Mouse (Mus musculus) G1E (cell line): Measurements from ENCODE around the gene Neurod1. TPM values are rescaled to one million over a fixed set of nuclear protein-coding genes. Genes with fewer than 3 reads are reported as not detected.

Experiments
- ATAC-seq: 2 replicates; pipeline ENCODE4 v1.8.0; 2016; ENCODE audit warnings: mild to moderate bottlenecking; ENCODE audit not compliant: insufficient number of reproducible peaks, poor library complexity, low FRiP score, severe bottlenecking; ENCODE audit errors: extremely low read depth
- DNase-seq: peaks from one replicate; pipeline ENCODE4 v3.0.0; 2012; ENCODE audit warnings: low spot score
- H3K27me3 ChIP-seq: 2 replicates; pipeline ENCODE4 v1.6.1; 2012; ENCODE audit warnings: mild to moderate bottlenecking, low read length, inconsistent platforms; ENCODE audit not compliant: insufficient read depth
- H3K36me3 ChIP-seq: replicated peaks from 2 replicates; pipeline ENCODE3; 2012; ENCODE audit warnings: mild to moderate bottlenecking, inconsistent platforms
- H3K4me1 ChIP-seq: 2 replicates; pipeline ENCODE4 v1.6.1; 2012; ENCODE audit warnings: low read depth, low read length, inconsistent platforms, mixed read lengths; ENCODE audit not compliant: insufficient read depth
- H3K4me3 ChIP-seq: 2 replicates; pipeline ENCODE4 v1.5.1; 2012; ENCODE audit warnings: low read depth, mild to moderate bottlenecking, inconsistent platforms, low read length, moderate library complexity, mixed read lengths
- H3K9me3 ChIP-seq: replicated peaks from 2 replicates; pipeline ENCODE4 v1.6.1; 2012; ENCODE audit warnings: inconsistent platforms
- CTCF ChIP-seq: IDR thresholded peaks from 2 replicates; pipeline ENCODE4 v1.5.1; 2012; ENCODE audit warnings: low read depth, low read length, inconsistent platforms, mixed read lengths
- GATA1 ChIP-seq: IDR thresholded peaks from 2 replicates; pipeline ENCODE4 v1.6.1; 2012; ENCODE audit warnings: borderline replicate concordance, low read length, inconsistent platforms, mixed read lengths
- GATA2 ChIP-seq: IDR thresholded peaks from 2 replicates; pipeline ENCODE4 v1.6.1; 2012; ENCODE audit warnings: low read depth, low read length, inconsistent platforms, borderline replicate concordance
- POLR2AphosphoS5 ChIP-seq: IDR thresholded peaks from 2 replicates; pipeline ENCODE4 v1.6.1; 2012; ENCODE audit warnings: low read depth, low read length, inconsistent platforms; ENCODE audit not compliant: insufficient replicate concordance
- TAL1 ChIP-seq: conservative IDR thresholded peaks from 2 replicates; pipeline ENCODE4 v1.6.1; 2012; ENCODE audit warnings: low read depth, low read length, inconsistent platforms, mixed read lengths
- polyA plus RNA-seq: library from polyadenylated mRNA; stranded (reverse); fragments of >175 nt; gene quantifications from 2 replicates; pipeline ENCODE4 v1.2.3, GENCODE M21; 2012
- total RNA-seq, 2 experiments: library from RNA; stranded (forward) in 1 of 2; stranded (reverse) in 1 of 2; fragments of 200-1000 nt in 1 of 2; fragments of >200 nt in 1 of 2; fragmentation: Nextera tagmentation in 1 of 2; gene quantifications; 2 replicates each; pipeline ENCODE4 v1.2.3; 2014 to 2017

Gene Neurod1
- total and polyA plus RNA-seq, 3 experiments, result 0.11 TPM; not detected in 2

DNA sequence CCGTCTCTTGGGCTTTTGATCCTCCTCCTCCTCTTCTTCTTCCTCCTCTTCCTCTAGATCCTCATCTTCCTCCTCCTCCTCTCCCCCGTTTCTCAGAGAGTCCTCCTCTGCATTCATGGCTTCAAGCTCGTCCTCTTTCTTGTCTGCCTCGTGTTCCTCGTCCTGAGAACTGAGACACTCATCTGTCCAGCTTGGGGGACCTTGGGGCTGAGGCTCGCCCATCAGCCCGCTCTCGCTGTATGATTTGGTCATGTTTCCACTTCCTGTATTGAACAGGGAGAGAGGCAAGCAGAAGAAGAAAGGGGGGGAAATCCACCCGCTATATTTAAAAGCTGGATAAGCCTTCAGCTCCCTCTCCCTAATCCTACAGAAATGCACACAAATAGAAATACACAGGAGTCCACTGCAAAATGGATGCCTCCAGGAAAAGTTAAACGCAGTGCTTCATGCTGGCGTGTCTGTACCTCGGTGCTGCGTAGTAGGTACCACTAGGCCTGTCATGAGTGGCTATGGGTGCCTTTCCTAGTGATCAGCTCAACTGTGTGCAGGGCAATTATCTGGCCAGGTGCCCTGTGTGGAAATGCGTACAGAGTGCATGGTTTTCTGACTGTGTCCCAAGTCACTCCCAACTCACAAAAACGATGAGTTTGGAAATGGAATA lies 1.6 kb downstream of the Neurod1 start:
- H3K4me3 ChIP-seq, result no peak overlapping the region
- no peaks in the 10 kb centered on the region for H3K9me3 ChIP-seq
- no peaks in the 10 kb centered on the region for H3K36me3 ChIP-seq
- TF ChIP-seq GATA1 (no peak), TAL1 (no peak), CTCF (no peak), GATA2 (no peak), POLR2AphosphoS5 (no peak)
- DNase-seq (no peak), ATAC-seq (no peak)
- peaks cover 4% of the 10 kb centered on the region; the same call in 1 of the 2 replicates for H3K27me3 ChIP-seq
- H3K4me1 ChIP-seq, result no peaks in the 10 kb centered on the region

DNA sequence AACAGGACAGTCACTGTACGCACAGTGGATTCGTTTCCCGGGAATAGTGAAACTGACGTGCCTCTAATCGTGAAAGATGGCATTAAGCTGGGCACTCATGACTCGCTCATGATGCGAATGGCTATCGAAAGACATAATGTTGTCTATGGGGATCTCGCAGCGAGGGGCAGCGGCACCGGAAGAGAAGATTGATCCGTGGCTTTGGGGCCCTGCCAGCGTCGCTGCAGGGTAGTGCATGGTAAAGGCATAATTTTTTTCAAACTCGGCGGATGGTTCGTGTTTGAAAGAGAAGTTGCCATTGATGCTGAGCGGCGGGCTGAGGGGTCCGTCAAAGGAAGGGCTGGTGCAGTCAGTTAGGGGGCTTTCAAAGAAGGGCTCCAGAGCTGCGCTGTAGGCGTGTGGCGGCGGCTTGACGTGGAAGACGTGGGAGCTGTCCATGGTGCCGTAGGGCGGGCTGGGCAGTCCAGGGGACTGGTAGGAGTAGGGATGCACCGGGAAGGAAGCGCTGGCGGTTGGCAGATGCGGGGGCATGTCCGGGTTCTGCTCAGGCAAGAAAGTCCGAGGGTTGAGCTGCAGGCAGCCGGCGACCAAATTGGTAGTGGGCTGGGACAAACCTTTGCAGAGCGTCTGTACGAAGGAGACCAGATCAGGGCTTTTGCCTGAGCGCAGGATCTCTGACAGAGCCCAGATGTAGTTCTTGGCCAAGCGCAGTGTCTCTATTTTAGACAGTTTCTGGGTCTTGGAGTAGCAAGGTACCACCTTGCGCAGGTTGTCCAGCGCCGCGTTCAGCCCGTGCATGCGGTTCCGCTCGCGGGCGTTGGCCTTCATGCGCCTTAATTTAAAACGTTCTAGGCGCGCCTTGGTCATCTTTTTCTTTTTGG lies 2.4 kb downstream of the Neurod1 start:
- no peaks in the 10 kb centered on the region for H3K36me3 ChIP-seq
- no peak for DNase-seq
- ATAC-seq, result no peak
- no peak overlapping the region for H3K4me3 ChIP-seq
- H3K4me1 ChIP-seq, result no peaks in the 10 kb centered on the region
- no peaks in the 10 kb centered on the region for H3K9me3 ChIP-seq
- TF ChIP-seq CTCF (no peak), GATA1 (no peak), GATA2 (no peak), TAL1 (no peak), POLR2AphosphoS5 (no peak)
- peaks cover 4% of the 10 kb centered on the region; the same call in 1 of the 2 replicates for H3K27me3 ChIP-seq

DNA sequence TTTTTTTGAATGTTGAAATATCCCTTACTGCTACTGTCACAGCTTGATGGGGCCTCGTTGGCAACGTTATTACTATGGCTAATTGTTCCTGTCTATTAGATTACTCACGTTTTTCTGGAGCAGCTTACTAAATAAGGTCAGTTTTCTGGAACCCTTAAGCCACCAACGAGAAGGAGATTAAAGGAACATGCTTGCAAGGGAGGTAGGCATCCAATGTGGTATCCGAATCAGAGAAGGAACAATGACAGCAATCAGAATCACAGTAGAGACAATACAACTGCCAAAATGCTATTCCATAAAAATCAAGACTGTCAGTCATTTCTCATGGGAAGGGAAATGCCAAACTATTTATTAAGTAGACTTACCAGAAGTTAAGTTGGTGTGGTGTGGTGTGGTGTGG lies 5.1 kb downstream of the Neurod1 start:
- Histone ChIP-seq H3K4me3 (no peak overlapping the region), H3K36me3 (no peaks in the 10 kb centered on the region), H3K9me3 (no peaks in the 10 kb centered on the region), H3K27me3 (peaks cover 4% of the 10 kb centered on the region; the same call in 1 of the 2 replicates), H3K4me1 (no peaks in the 10 kb centered on the region)
- no peak for DNase-seq
- TF ChIP-seq GATA1 (no peak), POLR2AphosphoS5 (no peak), GATA2 (no peak), TAL1 (no peak)
- ATAC-seq, result no peak

DNA sequence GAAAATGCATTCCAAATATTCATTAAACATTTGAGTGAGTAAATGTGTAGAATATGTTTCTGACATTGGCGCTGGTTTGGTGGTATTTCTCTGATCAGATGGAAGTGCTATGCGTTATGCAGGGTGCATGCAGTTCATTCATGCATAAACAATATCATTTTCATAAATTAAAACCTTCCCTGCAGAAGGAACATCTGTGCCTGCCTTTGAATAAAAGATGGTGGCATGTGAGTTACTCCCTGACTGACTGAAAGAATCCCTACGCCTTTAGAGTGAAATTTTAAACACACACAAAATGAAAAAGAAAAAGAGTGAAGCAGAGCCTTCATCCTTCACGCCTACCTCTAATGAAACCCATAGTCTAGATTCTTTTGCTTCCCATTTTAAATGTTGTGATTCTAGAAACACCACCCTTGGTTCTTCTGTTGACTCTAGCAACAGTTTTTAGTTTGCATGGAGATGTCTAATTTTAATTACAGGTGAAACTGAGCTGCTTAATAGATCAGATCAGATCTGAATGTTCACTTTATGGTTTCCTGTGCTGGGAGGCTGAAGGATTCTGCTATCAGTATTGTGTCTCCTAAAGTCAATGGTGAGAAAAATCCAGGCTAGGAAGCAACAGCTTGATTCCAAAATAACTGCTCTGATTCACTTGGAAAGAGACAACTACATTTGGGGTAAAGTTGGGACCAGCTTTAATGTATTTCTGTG lies 5.7 kb downstream of the Neurod1 start:
- peaks cover 4% of the 10 kb centered on the region; the same call in 1 of the 2 replicates for H3K27me3 ChIP-seq
- no peak overlapping the region for H3K4me3 ChIP-seq
- TF ChIP-seq TAL1 (no peak), CTCF (no peak), GATA1 (no peak), POLR2AphosphoS5 (no peak), GATA2 (no peak)
- DNase-seq (no peak), ATAC-seq (no peak)
- H3K9me3 ChIP-seq, result no peaks in the 10 kb centered on the region
- H3K36me3 ChIP-seq, result no peaks in the 10 kb centered on the region
- H3K4me1 ChIP-seq, result no peaks in the 10 kb centered on the region

DNA sequence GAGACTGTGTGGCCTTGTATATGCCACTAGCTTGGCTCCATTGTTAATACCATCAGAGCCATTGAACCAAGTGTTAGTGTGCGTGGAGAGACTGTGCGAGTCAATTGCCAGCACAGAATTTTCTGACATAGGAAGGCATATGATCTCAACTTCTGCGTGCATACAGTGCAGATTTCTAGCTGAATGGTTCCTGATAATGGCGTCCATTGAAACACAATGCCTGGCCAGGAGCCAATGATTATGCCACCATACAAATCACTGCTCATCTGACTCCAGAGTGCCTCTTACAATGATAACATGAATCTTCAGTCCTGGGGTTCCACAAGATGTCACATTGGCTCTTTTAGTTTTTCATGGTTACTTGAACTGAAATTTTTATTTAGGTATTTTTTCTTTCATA lies 7.2 kb downstream of the Neurod1 start:
- peaks cover 3% of the 10 kb centered on the region; the same call in 1 of the 2 replicates for H3K27me3 ChIP-seq

DNA sequence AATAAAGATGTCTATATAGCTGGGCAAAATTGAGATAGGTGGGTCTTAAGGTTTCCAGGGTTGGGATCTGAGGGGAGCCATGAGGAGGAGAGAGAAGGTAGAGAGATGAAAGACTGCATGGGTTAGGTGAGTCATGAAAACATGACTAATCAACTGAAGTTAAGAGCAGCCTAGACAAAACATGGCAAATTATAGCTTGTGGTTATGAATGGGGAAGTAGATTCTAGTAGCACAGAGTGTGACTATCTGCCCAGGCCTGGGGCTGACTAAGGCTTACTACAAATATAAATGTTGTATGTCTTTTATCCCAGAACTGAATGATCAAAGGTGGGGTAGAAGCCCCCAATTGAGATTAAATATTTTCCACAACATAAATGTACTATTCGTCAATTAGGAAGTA lies 9.4 kb downstream of the Neurod1 start:
- no peaks in the 10 kb centered on the region for H3K4me1 ChIP-seq
- DNase-seq, result no peak
- no peaks in the 10 kb centered on the region for H3K9me3 ChIP-seq
- no peaks in the 10 kb centered on the region for H3K27me3 ChIP-seq
- H3K4me3 ChIP-seq, result no peak overlapping the region
- ATAC-seq, result peak; percentile 28
- TF ChIP-seq TAL1 (no peak), CTCF (no peak), GATA1 (no peak), GATA2 (no peak), POLR2AphosphoS5 (no peak)
- no peaks in the 10 kb centered on the region for H3K36me3 ChIP-seq

More for the DNA sequence above, 7.2 kb downstream of the Neurod1 start:
- no peak for TF ChIP-seq CTCF
- no peak for TF ChIP-seq GATA1
- TF ChIP-seq POLR2AphosphoS5, result no peak
- H3K36me3 ChIP-seq, result no peaks in the 10 kb centered on the region
- no peaks in the 10 kb centered on the region for H3K4me1 ChIP-seq
- ATAC-seq, result no peak
- no peak for DNase-seq
- H3K9me3 ChIP-seq, result no peaks in the 10 kb centered on the region
- no peak overlapping the region for H3K4me3 ChIP-seq
